Comparison of ENCODE assay signal across 8 mouse cellular contexts in genomic region chr7:105425424-105426043, GRCm38 (mm10). TPM values are rescaled to one million over a fixed set of nuclear protein-coding genes. Genes with fewer than 3 reads are reported as not detected.
A peak's percentile ranks its signal among the peaks of the same experiment; 100 is the strongest.
DNase-seq lines count a peak whose midpoint lies in the region; ATAC-seq lines count a peak whose summit lies in the region.

TSS of gene Cckbr (plus strand) at chr7:105425731.

- H3K4me3 ChIP-seq in heart, embryonic 10.5 days: peak within 1 kb of the TSS; percentile 63
- peak within 1 kb of the TSS; percentile 59 for H3K4me3 ChIP-seq in forebrain, embryonic 15.5 days
- H3K4me3 ChIP-seq in limb, embryonic 12.5 days (replicated peaks): peak within 1 kb of the TSS; percentile 40

- H3K9ac ChIP-seq in forebrain, embryonic 15.5 days (replicated peaks): peak within 1 kb of the TSS; percentile 50
- no peak within 1 kb of the TSS; the same call in 1 of the 2 replicates for H3K9ac ChIP-seq in limb, embryonic 12.5 days (replicated peaks)

- peaks cover 68% of the 10 kb centered on the region for H3K27me3 ChIP-seq in heart, embryonic 10.5 days (ENCODE audit: insufficient read depth, poor library complexity, severe bottlenecking)
- peaks cover 15% of the 10 kb centered on the region; the same call in 1 of the 2 replicates for H3K27me3 ChIP-seq in forebrain, embryonic 15.5 days
- H3K27me3 ChIP-seq in limb, embryonic 12.5 days: peaks cover 55% of the 10 kb centered on the region

- intact Hi-C loops in heart, postnatal 36 days (cut with DNase I): no loop called here

- H3K36me3 ChIP-seq in heart, embryonic 10.5 days: no peaks in the 10 kb centered on the region
- H3K36me3 ChIP-seq in forebrain, embryonic 15.5 days: no peaks in the 10 kb centered on the region
- H3K36me3 ChIP-seq in limb, embryonic 12.5 days: no peaks in the 10 kb centered on the region

- DNase-seq in heart, embryonic 10.5 days (ENCODE audit: low spot score): no peak
- DNase-seq in heart, postnatal 36 days: no peak
- DNase-seq in ES-CJ7 (ENCODE audit: low read depth, low spot score): peak; percentile 49
- DNase-seq in right cerebral cortex, postnatal 25 days: peak; percentile 74
- DNase-seq in gastrocnemius, postnatal 10 days: no peak

- peak; percentile 84 for ATAC-seq in forebrain, embryonic 15.5 days (replicated peaks)
- ATAC-seq in limb, embryonic 12.5 days (ENCODE audit: insufficient number of reproducible peaks, insufficient read depth, low FRiP score, low TSS enrichment, low read depth): peak; percentile 83
- no peak for ATAC-seq in erythroblast, adult 5-6 weeks (replicated peaks; ENCODE audit: low FRiP score, poor library complexity, severe bottlenecking)

- H3K4me1 ChIP-seq in heart, embryonic 10.5 days: peaks cover 20% of the 10 kb centered on the region
- peaks cover 11% of the 10 kb centered on the region for H3K4me1 ChIP-seq in forebrain, embryonic 15.5 days
- peaks cover 11% of the 10 kb centered on the region for H3K4me1 ChIP-seq in limb, embryonic 12.5 days (replicated peaks)

- 3% methylated on average over 31 of the region's 31 CpGs for WGBS in heart, embryonic 10.5 days
- WGBS in forebrain, embryonic 15.5 days: 1% methylated on average over 31 of the region's 31 CpGs
- 2% methylated on average over 31 of the region's 31 CpGs for WGBS in limb, embryonic 12.5 days

- H3K4me2 ChIP-seq in forebrain, embryonic 15.5 days (replicated peaks): peak within 1 kb of the TSS; percentile 92
- peak within 1 kb of the TSS; percentile 77 for H3K4me2 ChIP-seq in limb, embryonic 12.5 days

- H3K9me3 ChIP-seq in heart, embryonic 10.5 days: no peaks in the 10 kb centered on the region
- no peaks in the 10 kb centered on the region for H3K9me3 ChIP-seq in forebrain, embryonic 15.5 days
- H3K9me3 ChIP-seq in limb, embryonic 12.5 days: no peaks in the 10 kb centered on the region

- peak within 1 kb of the TSS; percentile 30; the same call in 1 of the 2 replicates for H3K27ac ChIP-seq in heart, embryonic 10.5 days
- no peak within 1 kb of the TSS for H3K27ac ChIP-seq in forebrain, embryonic 15.5 days (replicated peaks)
- no peak within 1 kb of the TSS for H3K27ac ChIP-seq in limb, embryonic 12.5 days

RNA-seq across cellular contexts. Expression of gene Cckbr, which starts in this region (rescaled TPM):
- polyA plus RNA-seq in heart, embryonic 10.5 days (2016; fragmentation: Nextera tagmentation; extraction: Ambion mirVana): 0.09 and 0.31 TPM in 2 replicates
- not detected for total RNA-seq in heart, postnatal 36 days (2021)
- polyA plus RNA-seq in forebrain, embryonic 15.5 days (2015; fragmentation: Nextera tagmentation; extraction: Ambion mirVana): 1.5 TPM in 2 replicates
- polyA plus RNA-seq in limb, embryonic 12.5 days (2016; fragmentation: Nextera tagmentation; extraction: Ambion mirVana): not detected in 2 replicates
- not detected in 2 replicates for total RNA-seq in erythroblast, adult 5-6 weeks (2015; ENCODE audit: low replicate concordance)
- not detected in 2 replicates for total RNA-seq in erythroblast, adult 5-6 weeks (2017; ENCODE audit: low replicate concordance)
- total RNA-seq in gastrocnemius, postnatal 10 days (2021): not detected

Comparison
In these comparisons a context has a peak if more than half of its experiments do, and no peak if none do; other contexts are left out.
1. Peak in ATAC-seq, H3K4me3 ChIP-seq and H3K4me2 ChIP-seq in limb, embryonic 12.5 days; RNA of the gene not detected or under 1 TPM.
2. DNase-seq: peak in ES-CJ7 (single experiment) and right cerebral cortex, postnatal 25 days (single experiment); none in heart, embryonic 10.5 days (single experiment), heart, postnatal 36 days (0 of 2) and gastrocnemius, postnatal 10 days (single experiment).
3. Peak in every context shown above with its lines, with median percentiles within 50 percentile points of each other: H3K4me3 ChIP-seq.